In the genomic region with DNA sequence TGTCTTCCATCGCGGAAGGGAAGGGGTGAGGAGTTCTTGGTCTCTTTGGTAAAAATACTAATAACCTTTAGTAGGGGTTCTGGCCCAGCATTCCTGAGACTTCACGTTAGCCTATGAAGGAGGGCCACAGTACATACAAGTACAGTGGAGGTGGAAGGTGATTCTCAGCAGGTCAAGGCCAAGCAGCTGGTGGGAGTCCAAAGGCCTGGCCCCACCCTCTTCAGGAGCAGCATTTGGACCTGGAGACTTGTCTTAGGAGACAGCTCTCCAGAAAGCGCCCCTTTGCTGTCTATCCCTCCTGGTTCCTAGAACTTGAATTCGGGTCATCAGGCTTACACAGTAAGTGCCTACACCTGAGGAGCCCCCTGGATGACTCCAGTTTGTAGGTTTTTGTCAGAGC, we compare ENCODE assay signal across 12 mouse cellular contexts.
"Had no signal": no experiment of that assay in that cellular context is flagged by ENCODE, and none has a peak within 500 bp of the region (broad histone marks: within the 10 kb centered on the region; RNA-seq: fewer than 3 reads in every experiment).

No protein-coding gene starts in this region.

- H3K4me3 ChIP-seq: limb, embryonic 13.5 days; midbrain, embryonic 10.5 days; myocyte; neural tube, embryonic 15.5 days had no signal

- H3K4me2 ChIP-seq: limb, embryonic 13.5 days; lung, embryonic 14.5 days; neural tube, embryonic 15.5 days had no signal

- H3K9me3 ChIP-seq: limb, embryonic 13.5 days; midbrain, embryonic 10.5 days; neural tube, embryonic 15.5 days had no signal

- H3K9ac ChIP-seq: limb, embryonic 13.5 days; lung, embryonic 14.5 days; neural tube, embryonic 15.5 days had no signal

- H3K27me3 ChIP-seq: limb, embryonic 13.5 days; neural tube, embryonic 15.5 days had no signal

- H3K27ac ChIP-seq: kidney, postnatal 0 days; limb, embryonic 13.5 days; midbrain, embryonic 10.5 days; neural tube, embryonic 15.5 days had no signal

- DNase-seq: left cerebral cortex, postnatal 4 days; lung, embryonic 14.5 days; lung, postnatal 10 days; lung, postnatal 4 days; midbrain, embryonic 14.5 days; right cerebral cortex, adult 18-20 months; spleen, adult 18-20 months had no signal

- H3K4me1 ChIP-seq: limb, embryonic 13.5 days; midbrain, embryonic 10.5 days had no signal
